Mouse (Mus musculus) bone marrow macrophage, adult 2 months (primary cell): ENCODE data around the gene Ak2.

Experiments used
- CTCF ChIP-seq: IDR thresholded peaks from 2 replicates; pipeline ENCODE4 v1.5.1; 2012; ENCODE audit warnings: low read depth, mild to moderate bottlenecking, low read length, moderate library complexity
- POLR2A ChIP-seq: IDR thresholded peaks from 2 replicates; pipeline ENCODE4 v1.6.1; 2012; ENCODE audit warnings: mild to moderate bottlenecking, low read depth, low read length, borderline replicate concordance

GRCm38 (mm10) chr4:129054757-129055156 lies 63.0 kb downstream of the Ak2 start:
- TF ChIP-seq POLR2A: no peak
- TF ChIP-seq CTCF: no peak
